Mouse (Mus musculus) heart, postnatal 14 days (tissue): ENCODE measurements at regions not wholly inside any gene's neighbourhood (a gene's known extent, or its start where the extent isn't known, plus 50 kb on each side); places are given as distances from the start of the nearest gene placed in this dataset.
A peak's percentile ranks its signal among the peaks of the same experiment; 100 is the strongest.
"Not testable (repeated sequence)": the region's sequence is repeated elsewhere in the genome, so short reads cannot be mapped to it uniquely, and the experiment has no call there.

Experiments used
- DNase-seq, 2 experiments: peaks; one replicate each; pipeline ENCODE4 v3.0.0; 2021 to 2022
- intact Hi-C: fragments of 180-260 bp; cut with DNase I; formaldehyde crosslinking; loops from one replicate; pipeline ENCODE4 v1.15.1; 2025

GRCm38 (mm10) chr17:47273309-47273708 lies 95.4 kb upstream of the Mrps10 start:
- DNase-seq = no peak
- intact Hi-C loops = no loop called here

GRCm38 (mm10) chr17:47271979-47272677 lies 96.6 kb upstream of the Mrps10 start:
- DNase-seq = peak; percentile 51 to 54
- intact Hi-C loops = no loop called here

GRCm38 (mm10) chr17:47269053-47269891 lies 99.4 kb upstream of the Mrps10 start:
- no peak for DNase-seq
- intact Hi-C loops = no loop called here

- intact Hi-C loops = no loop called here
- DNase-seq = no peak
Observed at GRCm38 (mm10) chr17:47267843-47268242, 100.8 kb upstream of the Mrps10 start.

GRCm38 (mm10) chr17:47267076-47267475 lies 101.6 kb upstream of the Mrps10 start:
- DNase-seq = no peak
- intact Hi-C loops = no loop called here

- no peak for DNase-seq
- intact Hi-C loops = no loop called here
Observed at GRCm38 (mm10) chr17:47266335-47266734, 102.4 kb upstream of the Mrps10 start.

GRCm38 (mm10) chr17:47262986-47263385 lies 105.7 kb upstream of the Mrps10 start:
- DNase-seq = no peak
- intact Hi-C loops = no loop called here

GRCm38 (mm10) chr17:47262141-47262540 lies 106.5 kb upstream of the Mrps10 start:
- no peak for DNase-seq
- intact Hi-C loops = no loop called here

GRCm38 (mm10) chr17:47260976-47261375 lies 107.7 kb upstream of the Mrps10 start:
- no peak for DNase-seq
- intact Hi-C loops = no loop called here

GRCm38 (mm10) chr17:47258296-47258695 lies 110.4 kb upstream of the Mrps10 start:
- no peak for DNase-seq
- intact Hi-C loops = no loop called here

GRCm38 (mm10) chr17:47255209-47255608 lies 113.5 kb upstream of the Mrps10 start:
- intact Hi-C loops = no loop called here
- no peak for DNase-seq

- no peak for DNase-seq
- intact Hi-C loops = no loop called here
Observed at GRCm38 (mm10) chr17:47254026-47254425, 114.7 kb upstream of the Mrps10 start.

GRCm38 (mm10) chr17:47250001-47250400 lies 118.7 kb upstream of the Mrps10 start:
- intact Hi-C loops = no loop called here
- DNase-seq = no peak

- no peak for DNase-seq
- intact Hi-C loops = no loop called here
Observed at GRCm38 (mm10) chr17:47249176-47249575, 119.5 kb upstream of the Mrps10 start.

GRCm38 (mm10) chr17:47248053-47248452 lies 120.6 kb upstream of the Mrps10 start:
- intact Hi-C loops = no loop called here
- DNase-seq = peak; percentile 31 to 57

GRCm38 (mm10) chr17:47247516-47247915 lies 121.2 kb upstream of the Mrps10 start:
- intact Hi-C loops = no loop called here
- DNase-seq = no peak

- intact Hi-C loops = no loop called here
- no peak for DNase-seq
Observed at GRCm38 (mm10) chr17:47246605-47247004, 122.1 kb upstream of the Mrps10 start.

- intact Hi-C loops = no loop called here
- DNase-seq = no peak
Observed at GRCm38 (mm10) chr17:47245635-47246034, 123.1 kb upstream of the Mrps10 start.

GRCm38 (mm10) chr17:47239086-47239485 lies 129.6 kb upstream of the Mrps10 start:
- intact Hi-C loops = no loop called here
- DNase-seq = no peak

GRCm38 (mm10) chr17:47237881-47238280 lies 130.8 kb upstream of the Mrps10 start:
- intact Hi-C loops, DNase-seq: not testable (repeated sequence)

GRCm38 (mm10) chr17:47234343-47234742 lies 134.3 kb upstream of the Mrps10 start:
- no peak for DNase-seq
- intact Hi-C loops = no loop called here
